Mouse (Mus musculus) leukemia stem cell, adult 10-12 weeks (primary cell): ENCODE measurements around the gene Spink4. TPM values are rescaled to one million over a fixed set of nuclear protein-coding genes. Genes with fewer than 3 reads are reported as not detected.

ENCODE experiments used
- polyA plus RNA-seq: library from polyadenylated mRNA; stranded (reverse); fragments of >175 nt; gene quantifications from 2 replicates; pipeline ENCODE4 v1.2.3, GENCODE M21; 2012; ENCODE audit warnings: low replicate concordance

Gene Spink4
- polyA plus RNA-seq, result not detected in 2 replicates

DNA sequence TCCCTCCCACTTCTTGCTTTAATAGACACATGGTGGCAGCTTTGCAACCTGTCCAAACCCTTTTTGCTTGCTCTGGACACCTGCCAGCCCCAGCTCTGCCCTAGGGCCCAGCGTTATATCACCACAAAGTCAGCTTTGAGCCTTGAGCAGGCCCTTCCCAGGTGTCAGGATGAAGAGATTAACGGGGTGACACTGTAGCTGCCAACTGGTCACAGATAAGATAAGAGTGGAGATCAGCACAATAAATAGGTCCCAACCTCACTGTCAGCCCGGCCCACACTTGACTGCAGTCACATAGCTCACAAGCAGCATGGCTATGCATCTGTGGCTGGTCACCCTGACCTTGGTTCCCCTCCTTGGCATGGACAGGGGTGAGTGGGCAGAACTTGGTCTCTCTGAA lies at the start of gene Spink4:
Gene Spink4 (plus strand): TSS at position 268 of the 400 bp plus-strand sequence.

GRCm38 (mm10) chr4:40948160-40948708 lies 28.4 kb downstream of the Spink4 start, which contains the start of the genes Bag1 and Chmp5:
Bag1 (minus strand) TSS chr4:40948294.
Chmp5 (plus strand) TSS chr4:40948407.

DNA sequence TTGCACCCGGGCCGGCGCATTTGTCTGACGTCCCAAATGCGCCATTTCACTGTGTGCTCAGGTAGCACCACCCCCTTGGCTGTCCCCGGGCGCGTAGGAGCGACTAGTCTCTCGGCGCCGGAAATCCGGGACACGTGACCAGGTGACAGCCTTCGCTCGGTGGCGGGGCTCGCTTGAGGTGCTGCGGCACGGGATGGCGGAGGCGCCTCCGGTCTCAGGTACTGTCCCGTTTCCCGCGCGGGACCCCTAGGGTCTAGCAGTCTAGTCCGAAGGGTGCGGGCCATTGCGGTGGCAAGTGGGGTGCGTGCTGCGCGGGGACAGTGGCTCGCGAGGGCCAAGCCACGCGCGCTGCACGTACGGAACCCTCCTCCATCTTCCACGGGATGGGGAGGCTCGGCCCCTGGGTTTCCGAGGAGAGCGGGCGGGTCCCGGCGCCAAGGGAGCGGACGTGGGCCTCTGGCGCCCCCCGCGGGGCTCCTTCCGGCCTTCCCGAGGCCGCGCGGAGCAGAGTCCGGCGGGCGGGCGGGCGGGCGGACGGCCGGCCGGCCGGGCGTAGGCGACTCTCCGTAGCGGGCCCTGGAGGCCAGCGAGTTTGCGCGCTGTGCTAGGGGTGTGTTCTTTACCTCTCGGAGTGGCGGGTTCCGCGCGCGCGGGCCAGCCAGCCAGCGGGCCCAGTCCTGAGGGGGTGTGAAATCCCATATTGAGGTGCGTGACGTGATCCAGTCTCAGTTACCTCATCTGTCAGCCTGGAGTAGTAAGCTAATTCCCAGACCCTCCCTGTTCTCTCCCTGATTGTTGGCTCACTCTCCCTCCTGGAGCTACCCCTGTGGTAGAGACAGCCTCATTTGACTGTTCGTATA lies 51.2 kb downstream of the Spink4 start, which contains the start of gene Nfx1:
Gene Nfx1 (plus strand): TSS at position 65 of the 860 bp plus-strand sequence.

Other genes starting within 250 kb of the Spink4 start
- 0.60 and 1.1 TPM in 2 replicates for gene Aptx, start 216.9 kb upstream of the Spink4 start, polyA plus RNA-seq
- gene Dnaja1, start 197.9 kb upstream of the Spink4 start, polyA plus RNA-seq, result 10.7 and 51.5 TPM in 2 replicates
- gene Smu1, start 162.1 kb upstream of the Spink4 start, polyA plus RNA-seq, result 3.1 and 4.9 TPM in 2 replicates
- 50.1 and 56.8 TPM in 2 replicates for gene B4galt1, start 66.0 kb upstream of the Spink4 start, polyA plus RNA-seq
- 378 and 445 TPM in 2 replicates for gene Bag1, start 28.2 kb downstream of the Spink4 start, polyA plus RNA-seq
- gene Chmp5, start 28.4 kb downstream of the Spink4 start, polyA plus RNA-seq, result 2.1 and 2.2 TPM in 2 replicates
- 11.2 and 13.3 TPM in 2 replicates for gene Nfx1, start 50.9 kb downstream of the Spink4 start, polyA plus RNA-seq
- gene Aqp7, start 128.1 kb downstream of the Spink4 start, polyA plus RNA-seq, result not detected in 2 replicates
- 0.64 TPM in 1 of 2 replicates, not detected in the other for gene Aqp3, start 178.1 kb downstream of the Spink4 start, polyA plus RNA-seq
- 57.9 and 111 TPM in 2 replicates for gene Nol6, start 204.4 kb downstream of the Spink4 start, polyA plus RNA-seq
- 26.7 and 31.5 TPM in 2 replicates for gene Ube2r2, start 215.7 kb downstream of the Spink4 start, polyA plus RNA-seq